Mouse (Mus musculus): ENCODE results near the gene Tmem273. TPM values are rescaled to one million over a fixed set of nuclear protein-coding genes. Genes with fewer than 3 reads are reported as not detected.

The Tmem273 gene
- polyA plus RNA-seq, 1 experiment from 2014 or later = 1.1 TPM

- Histone ChIP-seq H3K4me2 (no peak overlapping the region), H3K27ac (peak overlapping the region; percentile 78), H3K4me3 (replicated peaks) (no peak overlapping the region), H3K27me3 (peaks cover 16% of the 10 kb centered on the region; the same call in 1 of the 2 replicates), H3K4me1 (peaks cover 50% of the 10 kb centered on the region), H3K9me3 (replicated peaks) (no peaks in the 10 kb centered on the region), H3K36me3 (0 out of 2 replicates have a peak, but pooled peaks cover 5% of the 10 kb centered on the region), H3K9ac (no peak overlapping the region)
- 46% methylated on average over 2 of the region's 2 CpGs for WGBS
- ATAC-seq (replicated peaks; ENCODE audit: low FRiP score) = no peak
Measured at GRCm38 (mm10) chr14:32861656-32862055, 75.9 kb downstream of the Tmem273 start.

- no peak for ATAC-seq (replicated peaks; ENCODE audit: low FRiP score)
- 0 out of 2 replicates have a peak overlapping the region, but pooled peaks have one; percentile 24 for H3K27ac ChIP-seq
- 71% methylated on average over 3 of the region's 3 CpGs for WGBS
Measured at GRCm38 (mm10) chr14:32865331-32865730, 79.6 kb downstream of the Tmem273 start.

More at GRCm38 (mm10) chr14:32865331-32865730, 79.6 kb downstream of the Tmem273 start:
- no peak overlapping the region for H3K4me2 ChIP-seq
- no peaks in the 10 kb centered on the region for H3K9me3 ChIP-seq (replicated peaks)
- no peak overlapping the region for H3K9ac ChIP-seq
- H3K4me1 ChIP-seq = peaks cover 21% of the 10 kb centered on the region
- no peaks in the 10 kb centered on the region for H3K27me3 ChIP-seq
- 0 out of 2 replicates have a peak, but pooled peaks cover 5% of the 10 kb centered on the region for H3K36me3 ChIP-seq
- H3K4me3 ChIP-seq (replicated peaks) = no peak overlapping the region

Other genes with a start within 250 kb of the Tmem273 start
- 0.14 and 0.49 TPM in 2 replicates for gene Prrxl1, start 186.6 kb upstream of the Tmem273 start, polyA plus RNA-seq (2015; fragmentation: Nextera tagmentation; extraction: Ambion mirVana)
- gene 3425401B19Rik, start 100.7 kb upstream of the Tmem273 start, polyA plus RNA-seq (2015; fragmentation: Nextera tagmentation; extraction: Ambion mirVana) = 0.14 and 0.31 TPM in 2 replicates
- gene Fam170b, start 48.0 kb downstream of the Tmem273 start, polyA plus RNA-seq (2015; fragmentation: Nextera tagmentation; extraction: Ambion mirVana) = 0.06 and 0.13 TPM in 2 replicates
- gene Vstm4, start 70.8 kb downstream of the Tmem273 start, polyA plus RNA-seq (2015; fragmentation: Nextera tagmentation; extraction: Ambion mirVana) = 35.8 and 39.7 TPM in 2 replicates
- 0.42 and 0.60 TPM in 2 replicates for gene Lrrc18, start 205.4 kb downstream of the Tmem273 start, polyA plus RNA-seq (2015; fragmentation: Nextera tagmentation; extraction: Ambion mirVana)

All from kidney, embryonic 15.5 days (tissue).